Mouse (Mus musculus) cortical plate, adult 2 months (tissue): ENCODE results near the gene Psma7. TPM values are rescaled to one million over a fixed set of nuclear protein-coding genes. Genes with fewer than 3 reads are reported as not detected.
A peak's percentile ranks its signal among the peaks of the same experiment; 100 is the strongest.

Experiments used
- H3K27ac ChIP-seq: fragments of 200-500 bp; 2 replicates; pipeline ENCODE4 v1.5.1; 2012; ENCODE audit warnings: low read length, control low read depth, inconsistent platforms; ENCODE audit not compliant: insufficient read depth
- H3K4me1 ChIP-seq: fragments of 200-500 bp; 2 replicates; pipeline ENCODE4 v1.6.1; 2011; ENCODE audit warnings: low read length; ENCODE audit not compliant: control insufficient read depth, insufficient read depth
- H3K4me3 ChIP-seq: fragments of 200-500 bp; 2 replicates; pipeline ENCODE4 v1.5.1; 2011; ENCODE audit warnings: mild to moderate bottlenecking, low read length, control low read depth; ENCODE audit not compliant: insufficient read depth
- CTCF ChIP-seq: fragments of 200-500 bp; IDR thresholded peaks from 2 replicates; pipeline ENCODE4 v1.5.1; 2011; ENCODE audit warnings: mild to moderate bottlenecking, control low read depth, low read length; ENCODE audit not compliant: insufficient read depth; ENCODE audit errors: extremely low read depth
- POLR2A ChIP-seq: fragments of 200-500 bp; IDR thresholded peaks from 2 replicates; pipeline ENCODE4 v1.6.1; 2011; ENCODE audit warnings: mild to moderate bottlenecking, low read length, control low read depth; ENCODE audit not compliant: insufficient read depth; ENCODE audit errors: extremely low read depth
- polyA plus RNA-seq: library from polyadenylated mRNA; depleted of rRNA; stranded (reverse); fragments of >200 nt; gene quantifications from 2 replicates; pipeline ENCODE4 v1.2.3, GENCODE M21; 2012; rRNA removed

Psma7 gene
- 211 and 215 TPM in 2 replicates for polyA plus RNA-seq

DNA sequence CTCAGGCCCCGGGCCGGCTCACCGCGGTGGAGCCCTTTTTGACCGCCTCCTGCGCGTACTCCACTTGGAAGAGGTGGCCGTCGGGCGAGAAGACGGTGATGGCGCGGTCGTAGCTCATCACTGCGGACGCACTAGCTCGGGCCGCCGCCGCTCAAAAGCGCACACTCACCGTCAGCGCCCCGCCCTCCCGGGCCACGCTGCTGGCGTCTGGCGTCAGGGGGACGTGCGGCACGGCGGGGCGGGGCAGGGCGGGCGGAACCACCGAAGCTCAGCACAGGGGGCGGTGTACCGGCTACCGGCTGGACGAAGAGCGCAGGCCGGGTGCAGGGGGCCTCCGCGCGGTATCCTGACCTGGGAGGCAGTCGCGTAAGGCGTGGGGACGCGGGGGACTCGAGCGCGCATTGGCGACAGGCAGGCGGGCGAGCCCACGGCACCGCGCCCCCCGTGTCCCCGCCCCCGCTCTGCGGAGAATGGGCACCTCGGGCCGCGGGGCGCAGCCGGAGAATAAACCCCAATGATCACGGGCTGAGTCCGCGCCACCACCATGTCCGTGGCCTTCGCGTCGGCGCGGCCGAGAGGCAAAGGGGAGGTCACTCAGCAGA is at the start of gene Psma7, which contains the start of gene Ss18l1:
Gene Psma7, minus strand, starts transcription at position 178 of the 602 bp plus-strand sequence.
Gene Ss18l1, plus strand, starts transcription at position 254 of the 602 bp plus-strand sequence.
- H3K4me1 ChIP-seq = peaks cover 11% of the 10 kb centered on the region
- H3K4me3 ChIP-seq = peak within 1 kb of the TSS; percentile 97
- H3K27ac ChIP-seq = peak within 1 kb of the TSS; percentile 99
- TF ChIP-seq POLR2A = peak; percentile 61
- TF ChIP-seq CTCF = no peak

DNA sequence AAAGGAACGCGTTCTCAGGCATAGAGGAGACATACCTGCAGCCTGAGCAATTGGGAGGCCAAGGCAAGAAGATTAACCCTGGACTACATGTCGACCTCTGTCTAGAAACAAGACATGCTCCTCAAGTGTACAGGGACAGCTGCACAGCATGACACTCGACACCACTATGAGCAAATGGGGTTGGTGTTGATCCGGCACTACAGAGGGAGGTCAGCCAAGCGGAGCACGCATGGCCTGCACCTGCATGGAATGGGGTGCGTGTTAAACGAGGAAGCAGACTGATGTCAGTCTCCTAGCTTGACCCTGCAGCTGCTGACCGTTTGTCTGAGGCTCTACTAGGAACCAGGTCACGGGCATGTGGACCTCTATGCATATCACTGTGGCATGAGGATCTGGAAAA is 48.1 kb upstream of the Psma7 start:
- H3K27ac ChIP-seq = no peak overlapping the region

DNA sequence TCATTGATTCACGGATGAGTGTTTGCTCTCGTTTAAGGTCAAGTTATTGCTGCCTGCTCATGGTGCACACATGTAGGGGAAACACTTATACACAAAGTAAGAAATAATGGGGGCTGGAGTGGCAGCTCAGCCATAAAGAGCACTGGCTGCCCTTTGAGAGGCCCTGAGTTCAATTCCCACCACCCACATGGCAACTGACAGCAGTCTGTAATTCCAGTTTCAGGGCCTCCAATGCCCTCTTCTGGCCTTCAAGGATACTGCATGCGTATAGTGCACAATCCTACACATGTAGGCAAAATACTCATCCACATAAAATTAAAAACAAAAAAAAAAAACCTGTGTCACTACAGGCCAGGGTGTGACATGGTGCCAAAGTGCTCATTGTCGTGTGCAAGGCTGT is 45.2 kb upstream of the Psma7 start:
- Histone ChIP-seq H3K4me1 (peaks cover 4% of the 10 kb centered on the region), H3K4me3 (no peak overlapping the region), H3K27ac (no peak overlapping the region)
- no peak for TF ChIP-seq POLR2A
- 0 out of 2 replicates have a peak, but pooled peaks have one; percentile 4 for TF ChIP-seq CTCF

More for the DNA sequence above, 48.1 kb upstream of the Psma7 start:
- TF ChIP-seq POLR2A = no peak
- no peak for TF ChIP-seq CTCF
- Histone ChIP-seq H3K4me1 (peaks cover 3% of the 10 kb centered on the region), H3K4me3 (no peak overlapping the region)

DNA sequence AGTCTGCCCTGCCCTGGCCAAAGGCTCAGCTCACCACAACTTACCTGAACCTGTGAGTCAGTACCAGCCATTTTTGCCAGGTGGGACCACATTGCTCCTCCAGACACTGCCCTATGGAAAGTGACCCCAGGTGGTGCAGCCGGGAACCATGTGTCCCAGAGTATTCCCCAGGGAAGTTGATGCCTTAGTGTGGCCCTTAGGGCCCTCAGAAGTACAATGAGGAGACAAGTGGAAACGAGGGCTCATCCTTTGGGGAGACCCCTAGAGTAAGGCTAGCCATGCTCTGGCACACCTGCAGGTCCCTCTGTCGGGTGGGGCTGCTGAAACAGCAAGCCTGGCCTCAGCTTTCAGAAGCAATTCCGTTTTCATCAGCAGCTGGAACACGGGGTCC is 44.4 kb upstream of the Psma7 start:
- Histone ChIP-seq H3K4me1 (peaks cover 4% of the 10 kb centered on the region), H3K4me3 (no peak overlapping the region), H3K27ac (no peak overlapping the region)
- TF ChIP-seq CTCF (no peak), POLR2A (no peak)

DNA sequence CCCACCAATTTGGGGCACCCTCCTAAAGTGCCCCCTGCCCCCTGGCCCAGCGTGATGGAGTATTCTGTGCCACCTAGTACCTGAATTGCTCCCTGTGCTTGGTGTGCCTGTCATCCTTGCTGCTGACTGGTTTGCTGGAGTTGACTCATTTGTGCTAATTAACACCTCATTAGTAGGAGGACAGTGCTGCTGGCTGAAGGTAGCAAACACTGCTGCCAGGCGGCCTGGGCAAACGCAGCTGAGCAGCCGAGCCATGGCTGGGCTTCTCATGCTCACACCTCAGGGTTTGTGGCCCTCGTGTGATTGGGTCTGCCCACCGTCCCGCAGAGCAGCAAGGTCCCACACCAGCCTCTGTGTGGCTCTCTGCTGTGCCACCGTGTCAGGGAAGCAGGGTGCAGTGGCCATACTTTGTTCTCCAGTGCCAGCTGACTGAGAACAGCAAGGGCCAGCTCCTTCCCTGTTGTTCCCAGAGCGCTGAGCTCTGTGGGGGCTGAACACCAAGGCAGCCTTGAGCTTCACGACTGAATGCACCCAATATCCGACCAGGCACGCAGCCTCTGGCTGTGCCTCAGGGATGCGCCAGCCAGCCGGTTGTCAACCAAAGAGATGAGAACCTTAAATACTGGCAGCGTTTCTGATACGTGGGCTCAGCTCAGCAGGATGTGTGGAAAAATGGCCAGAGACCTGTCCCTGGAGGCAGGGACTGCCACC is 43.8 kb upstream of the Psma7 start:
- TF ChIP-seq CTCF = no peak
- TF ChIP-seq POLR2A = no peak
- Histone ChIP-seq H3K27ac (no peak overlapping the region), H3K4me1 (peaks cover 4% of the 10 kb centered on the region), H3K4me3 (no peak overlapping the region)

DNA sequence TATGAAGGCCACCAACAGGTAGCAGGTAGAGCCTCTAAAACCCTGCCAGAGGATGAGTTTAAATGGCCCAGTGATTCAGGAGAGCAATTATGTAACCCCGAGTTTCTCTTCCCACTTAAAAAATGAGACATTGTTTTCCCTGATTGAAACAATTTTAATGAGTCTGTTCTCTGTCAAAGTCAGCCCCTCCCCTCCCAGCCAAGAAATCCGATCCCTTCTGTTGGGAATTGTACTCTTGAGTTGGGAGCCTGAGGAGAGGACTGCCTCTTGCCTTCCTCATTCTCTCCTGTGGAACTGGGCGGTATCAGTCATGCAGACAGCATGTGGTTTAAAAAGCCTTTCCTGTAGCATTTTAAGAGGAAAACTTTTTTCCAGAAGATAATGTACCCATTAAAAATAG is 42.3 kb upstream of the Psma7 start:
- no peak for TF ChIP-seq CTCF
- TF ChIP-seq POLR2A = no peak
- Histone ChIP-seq H3K4me1 (peaks cover 4% of the 10 kb centered on the region), H3K27ac (no peak overlapping the region), H3K4me3 (no peak overlapping the region)

DNA sequence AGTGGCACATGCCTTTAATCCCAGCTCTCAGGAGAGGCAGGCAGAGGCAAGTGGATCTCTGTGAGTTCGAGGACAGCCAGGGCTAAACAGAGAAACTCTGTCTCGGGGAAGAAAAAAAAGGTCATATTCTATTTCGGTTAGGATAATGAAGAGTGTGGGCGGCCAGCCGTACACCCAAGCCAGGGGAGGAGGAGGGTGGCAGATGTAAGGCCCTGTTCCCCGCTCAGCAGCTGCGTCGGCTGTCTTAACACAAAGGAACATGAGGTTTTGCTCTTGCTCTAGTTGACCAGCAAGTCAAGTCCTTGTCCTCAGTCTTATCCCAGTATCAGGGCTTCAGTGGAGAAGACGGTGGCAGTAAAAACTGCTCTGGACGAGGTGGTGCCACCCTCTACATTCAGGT is 40.8 kb upstream of the Psma7 start:
- no peak overlapping the region for H3K27ac ChIP-seq
- H3K4me3 ChIP-seq = no peak overlapping the region
- H3K4me1 ChIP-seq = peaks cover 4% of the 10 kb centered on the region
- TF ChIP-seq POLR2A (no peak), CTCF (no peak)

DNA sequence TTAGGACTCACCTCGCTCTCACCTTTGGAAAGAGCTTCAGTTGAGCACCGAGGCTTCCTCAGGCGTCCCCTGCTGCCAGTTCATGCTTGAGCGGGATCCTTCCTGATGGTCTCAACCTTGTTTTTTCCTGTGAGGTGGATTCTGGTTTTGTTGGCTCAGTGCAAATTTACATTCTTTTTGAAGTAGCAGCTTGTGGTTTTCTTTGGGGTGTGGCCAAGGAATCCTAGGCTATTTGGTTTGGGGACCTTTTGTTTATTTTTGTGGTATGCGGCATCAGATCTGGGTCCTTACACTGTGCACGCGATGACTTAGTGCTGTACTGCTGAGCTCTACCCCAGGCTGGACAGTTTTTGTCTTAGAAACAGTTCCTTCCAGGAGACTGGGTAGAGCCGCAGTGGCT is 38.4 kb upstream of the Psma7 start:
- no peak for TF ChIP-seq POLR2A
- no peak for TF ChIP-seq CTCF
- Histone ChIP-seq H3K4me3 (no peak overlapping the region), H3K27ac (no peak overlapping the region), H3K4me1 (peaks cover 2% of the 10 kb centered on the region; the same call in 1 of the 2 replicates)

DNA sequence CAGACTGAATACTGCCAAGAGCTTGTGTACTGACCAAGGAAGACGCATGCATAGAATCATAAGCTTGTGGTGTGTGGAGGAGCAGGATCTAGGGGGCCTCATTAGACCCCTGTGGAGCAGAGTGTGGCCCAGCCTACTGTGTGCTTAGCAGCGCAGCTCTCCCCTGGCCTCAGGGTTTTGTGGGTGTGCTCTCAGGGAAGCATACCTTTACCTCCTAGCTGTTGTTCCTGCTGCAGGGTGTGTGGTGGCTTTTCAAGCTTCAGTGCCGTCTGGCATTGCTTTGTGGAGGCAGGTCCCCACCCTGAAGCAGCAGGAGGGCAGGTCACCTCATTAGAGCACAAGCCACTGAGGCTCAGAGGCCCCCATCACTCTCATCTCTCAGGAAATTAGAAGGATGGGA is 35.4 kb upstream of the Psma7 start:
- Histone ChIP-seq H3K27ac (no peak overlapping the region), H3K4me3 (no peak overlapping the region), H3K4me1 (no peaks in the 10 kb centered on the region)
- TF ChIP-seq CTCF (no peak), POLR2A (no peak)

DNA sequence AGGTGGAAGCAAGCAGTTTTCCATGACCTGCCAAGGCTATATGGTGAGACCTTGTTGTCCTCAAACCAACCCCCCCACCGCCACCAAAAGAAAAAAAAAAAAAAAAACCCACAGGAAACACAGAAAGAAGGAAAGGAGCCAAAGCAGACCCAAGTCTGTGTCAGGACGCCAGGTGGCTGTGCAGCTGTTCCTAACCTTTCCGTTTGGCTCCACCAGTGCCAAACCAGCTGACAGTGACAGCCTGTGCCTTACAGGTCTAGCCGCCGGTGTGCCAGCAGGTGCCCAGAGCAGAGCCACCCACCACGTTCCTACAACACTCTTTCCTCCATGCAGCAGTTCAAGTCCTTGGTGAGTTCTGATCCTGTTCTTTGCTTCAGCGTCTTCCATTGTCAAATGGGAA is 30.7 kb upstream of the Psma7 start:
- no peak overlapping the region for H3K27ac ChIP-seq
- TF ChIP-seq POLR2A (no peak), CTCF (no peak)
- H3K4me3 ChIP-seq = no peak overlapping the region
- peaks cover 3% of the 10 kb centered on the region; the same call in 1 of the 2 replicates for H3K4me1 ChIP-seq
